Mouse (Mus musculus) left cerebral cortex, postnatal 14 days (tissue): Measurements from ENCODE around the gene Gm6526. TPM values are rescaled to one million over a fixed set of nuclear protein-coding genes. Genes with fewer than 3 reads are reported as not detected.
"Not testable (repeated sequence)": the region's sequence is repeated elsewhere in the genome, so short reads cannot be mapped to it uniquely, and the experiment has no call there.

Experiments
- DNase-seq, 2 experiments: peaks; one replicate each; pipeline ENCODE4 v3.0.0; 2021 to 2022; ENCODE audit warnings: low spot score in 2 of 2, mixed read lengths in 1 of 2
- intact Hi-C: fragments of 180-260 bp; cut with DNase I; formaldehyde crosslinking; loops from one replicate; pipeline ENCODE4 v1.15.1; 2025
- long read RNA-seq, 2 experiments: library from polyadenylated mRNA; stranded (forward); transcript quantifications; one replicate each; pipeline ENCODE4 v2.0.0; 2021
- total RNA-seq, 2 experiments: library from RNA; stranded (reverse); gene quantifications; 2 replicates each; pipeline ENCODE4 v1.2.3; 2021

Gene Gm6526
- not detected for total RNA-seq
- long read RNA-seq, experiment 1: 0 reads
- long read RNA-seq, experiment 2: 0 reads

DNA sequence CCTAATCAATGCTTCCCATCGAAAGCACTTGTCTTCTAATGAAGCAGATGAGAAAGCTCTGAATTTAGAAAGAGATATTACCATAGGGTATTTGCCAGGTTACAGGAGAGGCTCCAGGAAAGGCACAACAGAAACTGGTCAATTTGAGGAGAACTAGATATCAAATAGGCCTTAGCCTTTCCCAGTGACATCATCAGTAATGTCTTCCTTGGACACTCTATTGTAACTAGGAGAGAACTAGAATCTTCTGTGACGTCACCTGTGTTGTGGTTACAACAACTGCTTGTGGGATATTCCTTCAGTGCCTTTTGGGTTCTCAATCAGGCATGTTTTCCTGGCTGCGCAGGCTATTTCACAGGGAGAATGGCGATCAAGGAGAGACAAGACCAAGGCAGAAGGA, at the start of gene Gm6526:
Gene Gm6526, plus strand, starts transcription at position 301 of the 400 bp plus-strand sequence.
- intact Hi-C loops, DNase-seq: not testable (repeated sequence)

DNA sequence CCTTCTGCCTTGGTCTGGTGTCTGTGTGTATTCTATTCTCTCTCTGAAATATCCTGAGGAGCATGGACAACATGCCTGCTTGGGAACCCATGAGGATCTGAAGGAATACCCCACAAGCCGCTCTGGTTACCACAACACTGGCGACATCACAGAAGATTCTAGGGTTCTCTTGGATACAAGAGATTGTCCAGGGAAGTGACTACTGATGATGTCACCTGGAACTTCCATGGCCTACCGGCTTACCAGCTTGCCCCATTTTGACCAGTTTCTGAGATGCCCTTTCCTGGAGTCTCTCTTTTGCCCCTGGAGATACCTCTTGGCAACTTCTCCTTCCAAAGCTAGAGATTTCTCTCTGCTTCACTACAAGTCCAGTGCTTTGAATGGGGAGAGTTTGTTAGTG, 20.3 kb upstream of the Gm6526 start, which contains the start of gene Gm16506:
Gene Gm16506, minus strand, starts transcription at position 101 of the 400 bp plus-strand sequence.
- intact Hi-C loops, DNase-seq: not testable (repeated sequence)

DNA sequence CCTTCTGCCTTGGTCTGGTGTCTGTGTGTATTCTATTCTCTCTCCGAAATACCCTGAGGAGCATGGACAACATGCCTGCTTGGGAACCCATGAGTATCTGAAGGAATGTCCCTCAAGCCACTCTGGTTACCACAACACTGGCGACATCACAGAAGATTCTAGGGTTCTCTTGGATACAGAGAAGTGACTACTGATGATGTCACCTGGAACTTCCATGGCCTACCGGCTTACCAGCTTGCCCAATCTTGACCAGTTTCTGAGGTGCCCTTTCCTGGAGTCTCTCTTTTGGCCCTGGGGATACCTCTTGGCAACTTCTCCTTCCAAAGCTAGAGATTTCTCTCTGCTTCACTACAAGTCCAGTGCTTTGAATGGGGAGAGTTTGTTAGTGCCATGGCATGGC, 37.0 kb downstream of the Gm6526 start, which contains the start of gene Gm8180:
Gene Gm8180, minus strand, starts transcription at position 101 of the 400 bp plus-strand sequence.
- intact Hi-C loops, DNase-seq: not testable (repeated sequence)

DNA sequence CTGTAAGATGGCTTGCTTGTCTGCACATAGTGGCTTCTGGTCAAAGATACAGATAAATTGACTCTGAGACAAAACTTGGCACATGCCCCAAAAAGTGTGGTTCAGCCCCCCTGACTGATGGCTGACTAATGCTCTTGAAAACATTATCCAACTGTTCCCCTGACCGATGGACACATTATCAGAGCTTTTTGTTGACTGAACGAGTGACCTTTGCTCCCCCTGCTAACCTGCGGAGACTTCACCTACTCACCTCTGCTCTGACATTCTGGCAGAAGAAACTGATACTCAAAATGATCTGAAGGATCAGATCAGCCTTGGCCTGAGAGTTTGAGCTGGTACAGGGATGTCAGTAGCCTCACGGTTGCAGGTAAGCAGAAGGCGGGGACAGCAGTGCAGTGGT, 46.1 kb downstream of the Gm6526 start:
- intact Hi-C loops, DNase-seq: not testable (repeated sequence)

DNA sequence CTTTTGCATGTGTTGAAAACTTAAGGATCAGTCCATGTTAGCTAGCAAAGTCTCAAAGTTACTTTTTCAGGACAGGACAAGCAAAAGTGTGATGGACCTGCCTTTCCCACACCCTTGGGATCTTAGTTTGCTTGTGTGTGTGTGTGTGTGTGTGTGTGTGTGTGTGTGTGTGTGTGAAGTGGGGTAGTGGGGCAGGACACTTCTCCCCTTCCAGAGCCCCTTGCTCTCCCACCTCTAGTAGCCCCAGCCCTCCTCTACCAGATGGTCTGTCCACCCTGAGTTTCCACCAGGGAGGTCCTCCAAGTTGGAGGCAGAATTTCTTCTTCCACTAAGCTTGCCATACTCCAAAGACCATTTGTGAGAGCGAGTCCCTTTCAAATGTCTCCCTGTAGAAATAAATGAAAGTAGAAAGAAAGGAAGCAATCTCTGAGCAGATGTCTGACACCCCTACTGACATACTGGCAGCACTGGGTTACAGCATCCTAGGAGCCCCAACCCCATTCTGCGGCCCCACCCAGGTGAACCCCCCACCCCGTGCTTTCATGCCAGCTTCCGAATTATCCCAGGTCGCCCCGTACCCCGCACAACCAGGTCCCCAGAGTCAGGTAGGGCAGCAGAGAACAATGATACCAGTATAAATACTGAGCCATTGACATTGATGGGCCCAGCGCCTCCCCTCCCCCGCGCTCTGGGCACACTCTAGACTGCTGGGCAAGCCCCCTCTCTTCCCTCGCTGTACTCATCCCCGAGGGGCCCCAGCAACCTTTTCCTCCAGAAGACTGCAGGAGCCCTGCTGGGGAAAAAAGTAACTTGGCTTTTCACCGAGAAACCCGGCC, 48.6 kb downstream of the Gm6526 start:
- no peak for DNase-seq
- intact Hi-C loops: no loop called here

DNA sequence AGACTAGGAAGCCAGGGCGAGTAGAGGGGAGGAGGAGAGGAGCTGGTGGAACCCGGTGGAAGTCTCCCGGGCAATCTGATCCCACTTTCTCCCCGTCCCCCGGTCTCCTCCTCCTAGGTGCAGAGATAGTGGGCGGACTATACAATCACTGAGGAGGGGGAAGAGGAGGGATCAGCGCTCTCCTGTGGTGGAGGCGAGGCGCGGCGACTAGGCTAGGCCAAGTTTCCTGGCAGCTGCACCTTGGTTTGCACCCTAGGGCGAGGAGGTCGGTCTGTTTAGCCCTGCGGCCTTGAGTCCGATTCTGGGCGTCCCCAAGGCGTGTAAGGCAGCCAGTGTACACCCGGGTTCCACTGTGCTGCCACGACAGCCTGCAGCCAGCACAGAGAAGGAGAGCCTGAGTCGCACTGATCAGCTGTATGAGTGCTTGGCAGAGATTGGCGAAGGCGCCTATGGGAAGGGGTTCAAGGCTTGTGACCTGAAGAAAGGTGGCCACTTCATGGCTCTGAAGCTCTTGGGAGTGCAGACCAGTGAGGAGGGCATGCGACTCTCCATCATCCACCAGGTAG, 49.3 kb downstream of the Gm6526 start:
- intact Hi-C loops, DNase-seq: not testable (repeated sequence)

DNA sequence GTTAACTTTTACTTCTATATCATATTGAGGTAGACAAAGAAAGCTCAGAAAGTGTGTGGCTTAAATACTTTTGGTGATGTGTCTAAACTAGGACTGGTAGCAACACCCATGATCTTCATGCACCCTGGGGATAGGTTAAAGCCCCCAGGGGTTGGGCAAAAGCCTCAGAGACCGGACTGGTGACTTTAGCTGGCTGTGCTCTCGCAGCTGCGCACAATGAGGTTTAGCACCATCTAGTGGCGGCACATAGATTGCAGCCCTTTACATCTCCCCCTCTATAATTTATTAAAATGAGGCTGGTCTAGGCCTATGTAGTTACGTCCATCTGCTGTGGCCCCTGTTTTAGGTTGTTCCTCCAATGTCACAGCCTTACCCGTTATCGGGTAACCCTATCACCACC, 56.8 kb downstream of the Gm6526 start:
- DNase-seq, intact Hi-C loops: not testable (repeated sequence)

Other genes with a start within 250 kb of the Gm6526 start
- under 1 TPM; 0.36 to 0.40 TPM for gene Gm5799, start 204.3 kb upstream of the Gm6526 start, total RNA-seq
- not detected for gene Gm17654, start 168.7 kb upstream of the Gm6526 start, total RNA-seq
- gene Gm10375, start 139.9 kb upstream of the Gm6526 start, total RNA-seq: not detected
- not detected for gene Gm8165, start 70.7 kb upstream of the Gm6526 start, total RNA-seq
- 1 to 10 TPM; 1.9 to 2.3 TPM for gene Gm7324, start 50.0 kb upstream of the Gm6526 start, total RNA-seq
- not detected for gene Gm16506, start 20.4 kb upstream of the Gm6526 start, total RNA-seq
- not detected for gene Gm8180, start 36.9 kb downstream of the Gm6526 start, total RNA-seq
- not detected for gene Ear1, start 127.7 kb downstream of the Gm6526 start, total RNA-seq
- gene Ear10, start 175.7 kb downstream of the Gm6526 start, total RNA-seq: not detected
- under 1 TPM in 1 of 2 experiments, not detected in 1; 0.17 TPM for gene Gm8113, start 177.5 kb downstream of the Gm6526 start, total RNA-seq
- gene Ang5, start 209.2 kb downstream of the Gm6526 start, total RNA-seq: not detected